Mouse (Mus musculus): ENCODE measurements around the gene Gtf3c2. TPM values are rescaled to one million over a fixed set of nuclear protein-coding genes. Genes with fewer than 3 reads are reported as not detected.

Gtf3c2 gene
- 14.1 TPM for polyA plus RNA-seq (2014; fragmentation: Illumina TruSeq; extraction: RNeasy Lipid Tissue Mini Kit (QIAGEN cat#74804); ENCODE audit: insufficient read depth, low read depth, low replicate concordance)

DNA sequence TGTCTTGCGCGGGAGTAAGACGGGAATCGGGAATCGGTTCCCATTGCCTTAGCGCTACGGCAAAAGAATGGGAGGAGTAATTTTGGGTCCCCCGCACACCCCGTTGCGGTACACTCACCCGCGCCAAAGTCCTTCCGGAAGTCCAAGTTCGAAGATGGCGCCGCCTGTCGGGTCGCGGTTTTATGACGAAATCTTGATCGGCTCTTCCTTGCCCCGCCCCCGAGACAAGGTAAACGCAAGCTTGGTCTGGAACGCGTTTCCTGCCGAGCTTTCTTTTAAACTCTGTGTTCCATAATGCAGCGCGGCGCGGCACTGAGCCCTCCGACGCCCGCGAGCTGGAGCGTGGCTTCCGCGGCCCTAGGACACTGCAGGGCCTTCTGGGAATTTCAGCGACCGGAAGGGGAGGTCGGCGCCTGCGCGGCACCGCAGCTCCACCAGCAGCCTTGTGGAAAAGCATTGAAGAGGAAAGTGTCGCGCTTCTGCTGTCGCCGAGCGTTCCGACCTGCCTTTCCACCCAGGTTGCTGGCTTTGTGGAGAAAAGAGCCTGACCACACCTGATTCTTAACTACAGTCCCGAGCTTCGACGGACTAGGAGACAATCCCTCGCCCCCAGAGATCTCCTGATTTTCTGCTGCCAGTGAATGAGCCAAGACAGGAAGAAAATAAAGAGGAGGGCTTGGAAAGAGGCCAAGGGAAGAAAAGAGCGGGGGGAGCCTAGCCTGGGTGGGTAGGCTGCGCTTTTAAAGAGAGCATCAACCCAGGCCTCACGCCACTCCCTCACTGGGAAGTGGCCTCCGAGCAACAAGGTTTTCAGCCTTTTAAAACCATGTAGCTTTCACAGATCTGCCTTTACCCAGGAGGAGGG is at the start of gene Gtf3c2, which contains the start of gene Gm29609:
Gtf3c2 (minus strand) TSS at position 379 of the 865 bp plus-strand sequence.
Gm29609 (minus strand) TSS at position 146 of the 865 bp plus-strand sequence.

GRCm38 (mm10) chr5:31220448-31221303 is 40.7 kb upstream of the Gtf3c2 start, which contains the start of gene Ppm1g:
Ppm1g (minus strand) TSS chr5:31220687.

DNA sequence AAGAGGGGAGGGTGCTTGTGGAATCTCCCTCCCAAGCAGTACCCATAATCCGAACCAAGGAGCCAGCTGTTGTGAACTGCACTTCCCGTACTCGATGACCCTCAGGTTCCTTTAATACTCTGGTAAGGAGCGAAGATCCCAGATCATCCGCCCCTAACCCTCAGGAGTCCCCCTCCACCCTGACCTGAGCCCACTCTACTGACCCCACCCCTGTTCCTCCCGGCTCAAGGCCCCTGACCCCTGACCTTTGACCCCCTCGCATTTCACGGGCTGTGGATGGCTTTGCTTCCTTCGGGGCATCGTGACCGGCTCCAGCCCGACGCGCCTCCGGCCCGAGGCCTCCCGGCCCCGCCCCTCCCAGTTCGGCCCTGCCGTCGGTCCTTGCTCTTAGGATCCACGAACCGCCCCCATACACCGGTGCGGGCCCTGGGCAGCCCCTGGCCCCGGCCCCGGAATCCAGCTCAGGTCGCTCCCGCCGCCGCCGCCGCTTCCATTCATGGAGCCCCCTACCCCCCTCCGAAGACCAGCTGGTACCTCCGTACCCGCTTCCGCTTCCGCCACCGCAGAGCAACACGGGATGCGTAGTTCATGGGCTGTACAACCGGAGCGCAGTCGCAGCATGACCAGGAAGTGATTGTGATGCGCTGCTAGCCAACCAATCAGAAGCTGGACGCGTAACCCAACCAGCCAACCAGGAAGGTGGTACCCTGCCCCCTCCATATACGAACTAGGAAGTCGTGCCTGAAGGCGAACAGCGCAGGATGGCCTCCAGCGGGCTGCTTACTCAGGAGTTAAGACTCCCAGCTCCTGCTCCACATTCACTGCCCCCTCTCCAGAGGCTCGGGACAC is 22.0 kb upstream of the Gtf3c2 start, which contains the start of gene Zfp513:
Zfp513 (minus strand) TSS at position 562 of the 849 bp plus-strand sequence.

GRCm38 (mm10) chr5:31192939-31193630 is 13.1 kb upstream of the Gtf3c2 start, which contains the start of the genes Snx17 and Eif2b4:
Snx17 (plus strand) TSS chr5:31193227.
Eif2b4 (minus strand) TSS chr5:31193430.

DNA sequence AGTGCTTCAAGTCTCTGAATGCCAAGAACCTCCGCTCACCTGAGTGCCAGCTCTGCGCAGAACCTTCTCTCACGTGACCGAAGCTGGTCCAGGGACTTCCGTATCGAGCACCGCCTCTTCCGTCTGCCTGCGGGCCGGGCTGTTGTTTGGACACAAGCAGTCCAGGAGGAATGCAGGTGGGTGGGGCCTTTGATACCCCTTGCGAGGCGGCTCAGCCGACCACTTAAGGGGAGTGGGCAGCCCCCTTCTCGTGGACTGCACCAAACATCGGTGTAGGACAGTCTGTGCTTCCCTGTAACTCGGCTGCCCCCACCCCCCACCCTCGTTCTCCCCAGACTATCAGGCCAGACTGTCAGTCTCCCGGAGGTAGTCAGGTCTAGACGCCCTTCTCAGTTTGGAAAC is 25.8 kb downstream of the Gtf3c2 start, which contains the start of gene Mpv17:
Mpv17 (minus strand) TSS at position 100 of the 402 bp plus-strand sequence.

DNA sequence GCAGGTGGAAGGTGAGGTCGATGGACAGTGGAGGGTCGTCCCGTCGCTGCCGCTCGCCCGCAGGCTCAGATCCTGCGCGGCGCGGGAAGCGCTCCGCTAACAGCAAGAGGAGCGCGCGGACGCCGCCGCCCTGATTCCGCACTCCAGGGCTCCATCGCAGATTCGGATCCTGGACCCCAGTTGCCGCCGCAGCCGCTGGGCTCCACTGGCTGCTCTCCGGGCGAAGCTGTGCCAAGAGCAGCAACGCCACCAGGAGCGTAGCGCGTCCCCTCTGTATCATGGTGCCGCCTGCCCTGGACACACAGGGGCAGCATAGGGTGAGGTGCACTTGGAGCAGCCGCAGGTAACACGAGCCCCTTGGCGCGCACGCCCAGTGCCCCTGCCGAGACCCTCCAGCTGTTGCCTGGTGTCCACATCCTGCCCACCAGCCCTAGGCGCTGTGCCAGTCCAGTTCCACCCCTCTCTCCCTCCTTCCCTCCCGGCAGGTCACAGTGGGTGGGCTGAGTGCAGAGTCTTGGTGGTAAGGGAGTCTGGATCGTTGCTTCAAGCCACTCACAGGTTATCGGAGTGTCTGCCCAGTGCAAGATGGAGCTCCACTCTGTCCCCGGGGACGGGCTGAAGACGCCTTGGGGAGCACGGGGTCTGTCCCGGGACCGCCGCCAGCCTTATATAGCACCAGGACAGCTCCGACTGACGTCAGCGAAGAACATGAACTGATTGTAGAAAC is 41.5 kb downstream of the Gtf3c2 start, which contains the start of gene Ucn:
Ucn (minus strand) TSS at position 589 of the 727 bp plus-strand sequence.

DNA sequence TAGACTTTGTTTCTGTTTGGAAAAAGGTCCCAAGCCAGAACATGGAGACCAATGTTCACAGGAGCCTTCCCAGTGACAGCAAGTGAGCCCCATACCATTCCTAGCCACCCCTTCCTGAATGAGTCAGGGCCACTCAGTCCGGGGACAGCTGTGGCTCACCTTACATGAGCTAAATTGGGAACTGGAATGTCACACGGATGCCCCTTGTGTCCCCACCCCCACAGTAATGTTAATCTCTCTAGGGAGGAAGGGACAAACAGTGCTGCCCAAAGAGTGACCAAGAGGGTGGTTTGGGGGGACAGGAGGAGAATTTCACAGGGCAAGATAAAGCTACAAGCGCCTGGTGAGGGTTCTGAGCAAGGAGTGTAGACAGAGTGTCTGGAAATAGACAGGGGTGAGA is 63.6 kb downstream of the Gtf3c2 start, which contains the start of gene Trim54:
Trim54 (plus strand) TSS at position 359 of the 400 bp plus-strand sequence.

DNA sequence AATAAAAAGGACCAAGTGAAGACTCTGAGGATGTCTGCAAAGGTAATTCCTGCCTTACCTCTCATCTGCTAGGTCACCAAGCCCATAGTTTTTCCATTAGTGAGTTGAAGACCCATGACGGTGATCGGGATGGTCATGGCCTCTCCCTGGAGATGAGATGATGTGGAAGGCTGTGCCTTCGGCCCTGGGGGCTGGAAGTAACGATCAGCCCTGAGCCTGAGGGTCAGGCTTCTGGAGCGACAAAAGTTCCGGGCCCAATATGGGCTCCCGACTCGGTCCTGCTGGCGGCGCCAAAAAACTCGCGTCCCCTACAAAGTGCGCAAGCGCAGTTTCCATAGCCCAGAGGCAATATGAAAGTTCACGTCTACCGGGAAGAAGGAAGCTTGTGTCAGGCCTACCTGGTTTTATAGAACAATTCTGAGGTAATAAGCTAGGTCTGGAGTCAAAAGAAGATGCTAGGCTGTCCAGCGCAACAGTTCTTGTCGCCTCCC is 71.9 kb downstream of the Gtf3c2 start, which contains the start of gene Slc30a3:
Slc30a3 (minus strand) TSS at position 238 of the 491 bp plus-strand sequence.

Other genes starting within 250 kb of the Gtf3c2 start
- gene Cgref1, start 234.6 kb downstream of the Gtf3c2 start, polyA plus RNA-seq (2014; fragmentation: Illumina TruSeq; extraction: RNeasy Lipid Tissue Mini Kit (QIAGEN cat#74804); ENCODE audit: insufficient read depth, low read depth, low replicate concordance): 0.60 TPM
- 81.0 TPM for gene Preb, start 219.8 kb downstream of the Gtf3c2 start, polyA plus RNA-seq (2014; fragmentation: Illumina TruSeq; extraction: RNeasy Lipid Tissue Mini Kit (QIAGEN cat#74804); ENCODE audit: insufficient read depth, low read depth, low replicate concordance)
- gene Tcf23, start 211.5 kb downstream of the Gtf3c2 start, polyA plus RNA-seq (2014; fragmentation: Illumina TruSeq; extraction: RNeasy Lipid Tissue Mini Kit (QIAGEN cat#74804); ENCODE audit: insufficient read depth, low read depth, low replicate concordance): 1.2 TPM
- 135 TPM for gene Atraid, start 131.8 kb downstream of the Gtf3c2 start, polyA plus RNA-seq (2014; fragmentation: Illumina TruSeq; extraction: RNeasy Lipid Tissue Mini Kit (QIAGEN cat#74804); ENCODE audit: insufficient read depth, low read depth, low replicate concordance)
- gene Slc5a6, start 131.2 kb downstream of the Gtf3c2 start, polyA plus RNA-seq (2014; fragmentation: Illumina TruSeq; extraction: RNeasy Lipid Tissue Mini Kit (QIAGEN cat#74804); ENCODE audit: insufficient read depth, low read depth, low replicate concordance): 4.2 TPM
- gene Cad, start 125.4 kb downstream of the Gtf3c2 start, polyA plus RNA-seq (2014; fragmentation: Illumina TruSeq; extraction: RNeasy Lipid Tissue Mini Kit (QIAGEN cat#74804); ENCODE audit: insufficient read depth, low read depth, low replicate concordance): 5.8 TPM
- not detected for gene Dnajc5g, start 73.9 kb downstream of the Gtf3c2 start, polyA plus RNA-seq (2014; fragmentation: Illumina TruSeq; extraction: RNeasy Lipid Tissue Mini Kit (QIAGEN cat#74804); ENCODE audit: insufficient read depth, low read depth, low replicate concordance)
- not detected for gene Slc30a3, start 71.9 kb downstream of the Gtf3c2 start, polyA plus RNA-seq (2014; fragmentation: Illumina TruSeq; extraction: RNeasy Lipid Tissue Mini Kit (QIAGEN cat#74804); ENCODE audit: insufficient read depth, low read depth, low replicate concordance)
- 3.1 TPM for gene Trim54, start 63.4 kb downstream of the Gtf3c2 start, polyA plus RNA-seq (2014; fragmentation: Illumina TruSeq; extraction: RNeasy Lipid Tissue Mini Kit (QIAGEN cat#74804); ENCODE audit: insufficient read depth, low read depth, low replicate concordance)
- not detected for gene Ucn, start 41.3 kb downstream of the Gtf3c2 start, polyA plus RNA-seq (2014; fragmentation: Illumina TruSeq; extraction: RNeasy Lipid Tissue Mini Kit (QIAGEN cat#74804); ENCODE audit: insufficient read depth, low read depth, low replicate concordance)
- gene Mpv17, start 25.9 kb downstream of the Gtf3c2 start, polyA plus RNA-seq (2014; fragmentation: Illumina TruSeq; extraction: RNeasy Lipid Tissue Mini Kit (QIAGEN cat#74804); ENCODE audit: insufficient read depth, low read depth, low replicate concordance): 41.2 TPM
- 0.18 TPM for gene Gm29609, start 233 bp downstream of the Gtf3c2 start, polyA plus RNA-seq (2014; fragmentation: Illumina TruSeq; extraction: RNeasy Lipid Tissue Mini Kit (QIAGEN cat#74804); ENCODE audit: insufficient read depth, low read depth, low replicate concordance)
- 69.2 TPM for gene Snx17, start 13.1 kb upstream of the Gtf3c2 start, polyA plus RNA-seq (2014; fragmentation: Illumina TruSeq; extraction: RNeasy Lipid Tissue Mini Kit (QIAGEN cat#74804); ENCODE audit: insufficient read depth, low read depth, low replicate concordance)
- 24.8 TPM for gene Eif2b4, start 13.3 kb upstream of the Gtf3c2 start, polyA plus RNA-seq (2014; fragmentation: Illumina TruSeq; extraction: RNeasy Lipid Tissue Mini Kit (QIAGEN cat#74804); ENCODE audit: insufficient read depth, low read depth, low replicate concordance)
- gene Zfp513, start 22.2 kb upstream of the Gtf3c2 start, polyA plus RNA-seq (2014; fragmentation: Illumina TruSeq; extraction: RNeasy Lipid Tissue Mini Kit (QIAGEN cat#74804); ENCODE audit: insufficient read depth, low read depth, low replicate concordance): 12.8 TPM
- 39.6 TPM for gene Ppm1g, start 40.5 kb upstream of the Gtf3c2 start, polyA plus RNA-seq (2014; fragmentation: Illumina TruSeq; extraction: RNeasy Lipid Tissue Mini Kit (QIAGEN cat#74804); ENCODE audit: insufficient read depth, low read depth, low replicate concordance)
- 61.9 TPM for gene Nrbp1, start 60.7 kb upstream of the Gtf3c2 start, polyA plus RNA-seq (2014; fragmentation: Illumina TruSeq; extraction: RNeasy Lipid Tissue Mini Kit (QIAGEN cat#74804); ENCODE audit: insufficient read depth, low read depth, low replicate concordance)
- not detected for gene Gm9970, start 61.1 kb upstream of the Gtf3c2 start, polyA plus RNA-seq (2014; fragmentation: Illumina TruSeq; extraction: RNeasy Lipid Tissue Mini Kit (QIAGEN cat#74804); ENCODE audit: insufficient read depth, low read depth, low replicate concordance)
- gene Krtcap3, start 71.5 kb upstream of the Gtf3c2 start, polyA plus RNA-seq (2014; fragmentation: Illumina TruSeq; extraction: RNeasy Lipid Tissue Mini Kit (QIAGEN cat#74804); ENCODE audit: insufficient read depth, low read depth, low replicate concordance): 30.6 TPM
- gene Ift172, start 111.0 kb upstream of the Gtf3c2 start, polyA plus RNA-seq (2014; fragmentation: Illumina TruSeq; extraction: RNeasy Lipid Tissue Mini Kit (QIAGEN cat#74804); ENCODE audit: insufficient read depth, low read depth, low replicate concordance): 26.8 TPM
- 6.1 TPM for gene Fndc4, start 115.9 kb upstream of the Gtf3c2 start, polyA plus RNA-seq (2014; fragmentation: Illumina TruSeq; extraction: RNeasy Lipid Tissue Mini Kit (QIAGEN cat#74804); ENCODE audit: insufficient read depth, low read depth, low replicate concordance)
- not detected for gene Gckr, start 117.3 kb upstream of the Gtf3c2 start, polyA plus RNA-seq (2014; fragmentation: Illumina TruSeq; extraction: RNeasy Lipid Tissue Mini Kit (QIAGEN cat#74804); ENCODE audit: insufficient read depth, low read depth, low replicate concordance)

Data from lung, adult 10 weeks (tissue).